Mouse (Mus musculus) neural tube, embryonic 12.5 days (tissue): ENCODE data around the gene Tmem198. TPM values are rescaled to one million over a fixed set of nuclear protein-coding genes. Genes with fewer than 3 reads are reported as not detected.

Experiments used
- ATAC-seq: fragments of 200-750 bp; cut with Nextera tagmentation; 2 replicates; pipeline ENCODE4 v1.8.0; 2017; ENCODE audit warnings: low read depth, mild to moderate bottlenecking, moderate TSS enrichment, moderate library complexity; ENCODE audit not compliant: low FRiP score
- H3K27ac ChIP-seq: fragments of 300-500 bp; sonication (generic); 2 replicates; pipeline ENCODE4 v1.5.1; 2016
- H3K27me3 ChIP-seq: fragments of 300-500 bp; sonication (generic); replicated peaks from 2 replicates; pipeline ENCODE4 v1.6.1; 2016; ENCODE audit warnings: mild to moderate bottlenecking
- H3K36me3 ChIP-seq: fragments of 300-500 bp; sonication (generic); 2 replicates; pipeline ENCODE4 v1.6.1; 2016; ENCODE audit warnings: mild to moderate bottlenecking
- H3K4me1 ChIP-seq: fragments of 300-500 bp; sonication (generic); 2 replicates; pipeline ENCODE4 v1.6.1; 2016
- H3K4me2 ChIP-seq: fragments of 300-500 bp; sonication (generic); replicated peaks from 2 replicates; pipeline ENCODE4 v1.6.1; 2016; ENCODE audit warnings: mild to moderate bottlenecking
- H3K4me3 ChIP-seq: fragments of 300-500 bp; sonication (generic); 2 replicates; pipeline ENCODE4 v1.5.1; 2016
- H3K9ac ChIP-seq: fragments of 300-500 bp; sonication (generic); 2 replicates; pipeline ENCODE4 v1.6.1; 2016; ENCODE audit warnings: mild to moderate bottlenecking
- H3K9me3 ChIP-seq: fragments of 300-500 bp; sonication (generic); 2 replicates; pipeline ENCODE4 v1.6.1; 2016; ENCODE audit warnings: mild to moderate bottlenecking
- WGBS: fragments of 180-500 bp; shearing (Covaris S2); methylation state at CpG from one replicate; pipeline ENCODE4 v1.1.7; 2016; 5-methylcytosine and 5-hydroxymethylcytosine counted together
- polyA plus RNA-seq: library from polyadenylated mRNA; unstranded; fragments of >200 nt; fragmentation: Nextera tagmentation; extraction: Ambion mirVana; gene quantifications from 2 replicates; pipeline ENCODE4 v1.2.1, GENCODE M21; 2016

Gene Tmem198
- polyA plus RNA-seq, 1 experiment from 2014 or later, result 28.9 TPM

- H3K4me2 ChIP-seq, result no peak overlapping the region
- H3K4me1 ChIP-seq, result no peaks in the 10 kb centered on the region
- H3K9me3 ChIP-seq, result no peaks in the 10 kb centered on the region
- H3K27me3 ChIP-seq, result 0 out of 2 replicates have a peak, but pooled peaks cover 11% of the 10 kb centered on the region
- peaks cover 16% of the 10 kb centered on the region; the same call in 1 of the 2 replicates for H3K36me3 ChIP-seq
- 33% methylated on average over 12 of the region's 12 CpGs for WGBS
- no peak for ATAC-seq
- no peak overlapping the region for H3K27ac ChIP-seq
- H3K9ac ChIP-seq, result no peak overlapping the region
- no peak overlapping the region for H3K4me3 ChIP-seq
Measured at GRCm38 (mm10) chr1:75494878-75495548, 15.7 kb downstream of the Tmem198 start.

- no peak for ATAC-seq
- no peaks in the 10 kb centered on the region for H3K9me3 ChIP-seq
- no peak overlapping the region for H3K9ac ChIP-seq
- no peak overlapping the region for H3K4me3 ChIP-seq
- H3K4me1 ChIP-seq, result no peaks in the 10 kb centered on the region
- 89% methylated on average over 4 of the region's 4 CpGs for WGBS
- peaks cover 36% of the 10 kb centered on the region for H3K36me3 ChIP-seq
- H3K27ac ChIP-seq, result no peak overlapping the region
- no peak overlapping the region for H3K4me2 ChIP-seq
- peaks cover 8% of the 10 kb centered on the region for H3K27me3 ChIP-seq
Measured at GRCm38 (mm10) chr1:75498897-75499296, 19.6 kb downstream of the Tmem198 start.

DNA sequence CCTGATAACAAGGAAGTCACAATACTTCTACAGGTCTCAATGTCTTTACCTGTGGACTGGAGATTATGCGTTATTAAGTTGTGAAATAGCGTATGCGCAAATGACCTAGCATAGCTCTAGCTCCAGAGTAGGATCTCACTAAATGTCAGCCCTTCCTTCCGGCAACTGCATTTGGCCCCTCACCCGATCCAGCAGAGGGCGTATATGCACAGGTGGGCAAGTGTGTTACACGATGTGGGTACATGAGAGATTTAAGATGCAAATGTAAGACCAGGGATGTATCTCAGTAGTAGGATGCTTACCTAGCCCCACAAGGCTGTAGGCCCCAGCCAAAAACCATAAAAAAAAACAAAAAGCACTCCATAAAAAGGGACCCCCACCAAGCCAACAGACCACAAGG lies 20.1 kb downstream of the Tmem198 start:
- peaks cover 36% of the 10 kb centered on the region for H3K36me3 ChIP-seq
- no peaks in the 10 kb centered on the region for H3K9me3 ChIP-seq
- ATAC-seq, result no peak
- H3K9ac ChIP-seq, result no peak overlapping the region
- H3K27me3 ChIP-seq, result peaks cover 9% of the 10 kb centered on the region
- 89% methylated on average over 7 of the region's 7 CpGs for WGBS
- no peak overlapping the region for H3K4me2 ChIP-seq
- no peaks in the 10 kb centered on the region for H3K4me1 ChIP-seq
- no peak overlapping the region for H3K27ac ChIP-seq
- H3K4me3 ChIP-seq, result no peak overlapping the region

DNA sequence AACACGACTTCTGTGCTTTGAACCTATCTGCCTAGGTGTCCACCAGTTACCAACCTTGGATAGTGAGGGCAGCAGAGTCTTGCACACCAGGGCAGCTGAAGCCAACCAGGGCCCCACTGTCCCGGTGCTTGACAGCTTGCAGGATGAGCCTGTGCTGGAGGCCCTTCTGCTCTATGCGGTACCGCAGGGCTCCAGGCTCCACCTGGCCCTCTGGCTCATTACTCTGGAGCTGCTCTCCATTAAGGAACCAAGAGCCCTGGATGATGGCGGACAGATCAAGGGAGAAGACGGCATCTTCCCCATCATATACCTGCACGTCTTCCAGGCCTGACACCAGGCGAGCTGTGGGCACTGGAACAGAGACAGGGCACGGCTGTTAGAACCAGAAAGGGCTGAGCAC lies 22.6 kb downstream of the Tmem198 start:
- Histone ChIP-seq H3K4me3 (no peak overlapping the region), H3K27me3 (peaks cover 9% of the 10 kb centered on the region), H3K4me2 (no peak overlapping the region), H3K9me3 (no peaks in the 10 kb centered on the region), H3K36me3 (peaks cover 31% of the 10 kb centered on the region), H3K4me1 (peaks cover 15% of the 10 kb centered on the region), H3K27ac (no peak overlapping the region), H3K9ac (no peak overlapping the region)
- no peak for ATAC-seq
- WGBS, result 95% methylated on average over 9 of the region's 9 CpGs

- Histone ChIP-seq H3K36me3 (peaks cover 30% of the 10 kb centered on the region), H3K9me3 (no peaks in the 10 kb centered on the region), H3K27me3 (peaks cover 18% of the 10 kb centered on the region), H3K4me1 (peaks cover 21% of the 10 kb centered on the region), H3K27ac (no peak overlapping the region), H3K9ac (no peak overlapping the region), H3K4me3 (no peak overlapping the region), H3K4me2 (peak overlapping the region; percentile 4; the same call in 1 of the 2 replicates)
- no peak for ATAC-seq
- 86% methylated on average over 25 of the region's 25 CpGs for WGBS
Measured at GRCm38 (mm10) chr1:75502945-75503650, 23.8 kb downstream of the Tmem198 start.

- Histone ChIP-seq H3K36me3 (peaks cover 30% of the 10 kb centered on the region), H3K27me3 (peaks cover 18% of the 10 kb centered on the region), H3K9ac (no peak overlapping the region), H3K27ac (no peak overlapping the region), H3K4me2 (peak overlapping the region; percentile 4; the same call in 1 of the 2 replicates), H3K9me3 (no peaks in the 10 kb centered on the region), H3K4me3 (no peak overlapping the region), H3K4me1 (peaks cover 21% of the 10 kb centered on the region)
- ATAC-seq, result no peak
- WGBS, result 59% methylated on average over 23 of the region's 23 CpGs
Measured at GRCm38 (mm10) chr1:75503651-75503980, 24.3 kb downstream of the Tmem198 start.

DNA sequence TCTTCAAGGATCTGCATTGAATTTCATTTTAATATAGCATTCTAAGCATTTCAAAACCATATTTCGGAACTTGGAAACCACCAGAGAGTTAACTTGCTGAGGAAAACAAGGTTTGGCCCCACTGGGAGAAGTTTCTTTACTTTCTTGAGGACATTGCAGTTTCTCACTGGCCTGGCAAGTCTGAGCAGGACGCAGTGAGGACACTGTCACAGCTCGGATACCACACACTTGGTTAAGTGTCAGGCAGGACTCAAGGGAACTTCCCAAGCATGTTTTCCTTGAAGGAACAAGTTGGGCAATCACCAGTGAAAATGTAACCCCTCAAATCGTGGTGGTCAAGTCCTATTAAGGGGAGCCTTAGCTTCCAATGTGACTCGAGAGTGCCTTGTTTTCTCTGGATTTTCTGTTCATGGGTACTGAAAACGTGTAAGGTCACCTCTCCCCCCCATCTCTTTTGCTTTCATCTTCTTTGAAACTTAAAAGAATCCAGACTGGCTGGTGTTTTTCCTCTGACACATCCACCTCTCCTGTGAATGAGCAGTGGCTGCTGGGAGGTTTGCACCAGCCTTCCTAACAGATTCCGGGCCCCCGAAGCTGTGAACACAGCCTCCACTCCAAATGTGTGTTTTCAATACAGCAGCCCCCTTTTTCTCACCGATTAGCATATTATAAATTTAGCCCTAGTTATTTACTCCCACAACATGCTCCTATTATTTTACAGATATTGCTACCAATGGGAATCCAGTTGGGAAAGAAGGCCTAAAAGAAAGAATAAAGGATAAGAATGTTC lies 25.1 kb downstream of the Tmem198 start:
- WGBS, result 66% methylated on average over 9 of the region's 9 CpGs
- Histone ChIP-seq H3K4me2 (peak overlapping the region; percentile 94), H3K27ac (no peak overlapping the region), H3K27me3 (peaks cover 22% of the 10 kb centered on the region), H3K9ac (peak overlapping the region; percentile 92), H3K36me3 (peaks cover 30% of the 10 kb centered on the region), H3K9me3 (no peaks in the 10 kb centered on the region), H3K4me1 (peaks cover 21% of the 10 kb centered on the region), H3K4me3 (peak overlapping the region; percentile 77)
- no peak for ATAC-seq

GRCm38 (mm10) chr1:75505159-75505955 lies 26.0 kb downstream of the Tmem198 start:
- H3K4me1 ChIP-seq, result peaks cover 21% of the 10 kb centered on the region
- no peaks in the 10 kb centered on the region for H3K9me3 ChIP-seq
- H3K36me3 ChIP-seq, result peaks cover 26% of the 10 kb centered on the region
- ATAC-seq, result peak; percentile 53
- peak overlapping the region; percentile 92 for H3K9ac ChIP-seq
- peak overlapping the region; percentile 77 for H3K4me3 ChIP-seq
- H3K27ac ChIP-seq, result peak overlapping the region; percentile 73
- H3K27me3 ChIP-seq, result peaks cover 23% of the 10 kb centered on the region
- peak overlapping the region; percentile 94 for H3K4me2 ChIP-seq
- WGBS, result under 1% methylated on average over 84 of the region's 84 CpGs

DNA sequence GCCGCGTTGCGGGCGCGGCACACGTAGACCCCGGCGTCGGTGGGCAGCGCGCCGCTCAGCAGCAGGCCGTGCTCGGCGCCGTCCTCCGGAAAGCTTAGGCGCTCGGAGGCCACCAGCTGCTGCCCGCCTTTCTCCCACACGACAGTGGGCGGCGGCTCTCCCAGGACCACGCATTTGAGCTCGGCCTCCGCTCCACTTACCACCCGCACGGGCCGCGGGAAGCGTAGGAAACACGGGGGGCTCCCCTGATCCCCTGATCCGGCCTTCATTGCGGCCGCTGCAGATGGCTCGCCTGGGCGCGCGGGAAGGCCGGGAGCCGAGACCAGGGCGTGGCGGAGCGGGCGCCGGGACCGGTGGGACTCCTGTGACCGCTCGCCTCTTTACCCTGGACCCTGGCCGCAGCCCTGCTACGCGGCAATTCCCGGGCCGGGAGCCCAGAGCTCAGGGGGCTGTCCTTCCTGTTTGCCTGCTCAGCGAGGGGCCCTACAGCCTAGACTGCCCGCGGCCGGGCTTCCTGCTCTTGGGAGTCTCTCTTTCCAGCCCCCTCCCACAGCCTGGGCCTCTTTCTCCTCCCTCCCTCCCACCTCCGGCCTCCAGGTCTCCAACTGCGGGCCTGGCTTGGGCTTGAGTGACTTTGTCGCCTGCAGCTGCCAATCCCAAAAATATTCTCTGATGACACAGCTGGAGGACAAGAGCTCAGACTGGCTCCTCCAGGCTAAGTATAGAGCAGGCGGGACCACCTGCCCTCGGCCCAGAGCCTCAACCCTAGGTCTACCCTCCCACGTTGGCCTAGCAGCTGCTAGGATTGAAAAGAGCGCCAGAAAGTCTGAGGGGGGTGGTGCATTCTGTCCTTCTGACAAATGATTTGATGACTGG lies 26.9 kb downstream of the Tmem198 start, which contains the start of gene Obsl1:
Obsl1 (minus strand) TSS at position 497 of the 876 bp plus-strand sequence.
- peaks cover 23% of the 10 kb centered on the region for H3K27me3 ChIP-seq
- peak within 1 kb of the TSS; percentile 73 for H3K27ac ChIP-seq
- H3K9me3 ChIP-seq, result no peaks in the 10 kb centered on the region
- under 1% methylated on average over 65 of the region's 65 CpGs for WGBS
- H3K4me2 ChIP-seq, result peak within 1 kb of the TSS; percentile 94
- H3K4me1 ChIP-seq, result peaks cover 21% of the 10 kb centered on the region
- H3K4me3 ChIP-seq, result peak within 1 kb of the TSS; percentile 77
- peak; percentile 75 for ATAC-seq
- peak within 1 kb of the TSS; percentile 92 for H3K9ac ChIP-seq
- H3K36me3 ChIP-seq, result peaks cover 20% of the 10 kb centered on the region

DNA sequence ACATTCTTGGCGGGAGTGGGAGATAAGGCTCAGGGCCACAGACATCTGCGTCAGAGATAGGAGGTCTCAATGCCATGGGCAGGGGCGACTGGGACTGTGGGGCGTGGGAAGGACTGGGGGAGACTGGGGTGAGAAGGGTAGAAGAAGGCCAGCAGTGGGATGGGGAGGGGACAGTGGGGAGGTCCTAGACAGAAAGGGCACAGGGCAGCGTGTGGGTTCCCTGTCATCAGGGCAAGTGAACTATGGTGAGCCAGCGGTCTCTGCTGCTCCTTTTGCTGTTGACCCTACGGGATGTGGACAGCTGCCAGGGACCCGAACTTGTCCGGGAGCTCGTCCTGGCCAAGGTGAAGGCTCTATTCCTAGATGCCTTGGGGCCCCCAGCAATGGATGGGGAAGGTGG lies 27.7 kb downstream of the Tmem198 start, which contains the start of gene Inha:
Inha (plus strand) TSS at position 72 of the 400 bp plus-strand sequence.
- Histone ChIP-seq H3K27me3 (peaks cover 23% of the 10 kb centered on the region), H3K9me3 (no peaks in the 10 kb centered on the region), H3K4me3 (peak within 1 kb of the TSS; percentile 77), H3K4me2 (peak within 1 kb of the TSS; percentile 94), H3K4me1 (peaks cover 21% of the 10 kb centered on the region), H3K27ac (peak within 1 kb of the TSS; percentile 73), H3K9ac (peak within 1 kb of the TSS; percentile 92), H3K36me3 (peaks cover 12% of the 10 kb centered on the region)
- 77% methylated on average over 10 of the region's 10 CpGs for WGBS
- no peak for ATAC-seq

DNA sequence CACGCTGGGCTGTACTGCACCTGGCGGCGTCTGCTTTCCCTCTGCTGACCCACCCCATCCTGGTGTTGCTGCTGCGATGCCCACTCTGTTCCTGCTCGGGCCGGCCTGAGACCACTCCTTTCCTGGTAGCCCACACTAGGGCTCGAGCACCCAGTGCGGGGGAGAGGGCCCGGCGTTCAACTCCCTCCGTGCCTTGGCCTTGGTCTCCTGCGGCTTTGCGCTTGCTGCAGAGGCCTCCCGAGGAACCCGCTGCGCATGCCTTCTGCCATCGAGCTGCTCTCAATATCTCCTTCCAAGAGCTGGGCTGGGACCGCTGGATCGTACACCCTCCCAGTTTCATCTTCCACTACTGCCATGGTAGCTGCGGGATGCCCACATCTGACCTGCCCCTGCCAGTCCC lies 30.3 kb downstream of the Tmem198 start:
- 56% methylated on average over 20 of the region's 20 CpGs for WGBS
- Histone ChIP-seq H3K9ac (no peak overlapping the region), H3K36me3 (no peaks in the 10 kb centered on the region), H3K4me2 (no peak overlapping the region), H3K4me1 (peaks cover 19% of the 10 kb centered on the region), H3K27ac (no peak overlapping the region), H3K9me3 (no peaks in the 10 kb centered on the region), H3K4me3 (no peak overlapping the region), H3K27me3 (0 out of 2 replicates have a peak, but pooled peaks cover 15% of the 10 kb centered on the region)
- ATAC-seq, result no peak
